Mouse (Mus musculus): ENCODE measurements at regions not wholly inside any gene's neighbourhood (a gene's known extent, or its start where the extent isn't known, plus 50 kb on each side); places are given as distances from the start of the nearest gene placed in this dataset.
A peak's percentile ranks its signal among the peaks of the same experiment; 100 is the strongest.

GRCm38 (mm10) chr4:22914886-22915285, 426.7 kb upstream of the Pou3f2 start:
- no peak overlapping the region for H3K4me3 ChIP-seq
- no peak overlapping the region for H3K27ac ChIP-seq
- no peak for ATAC-seq (replicated peaks; ENCODE audit: insufficient number of reproducible peaks, insufficient read depth, low FRiP score, low read depth)
- no peaks in the 10 kb centered on the region for H3K36me3 ChIP-seq
- H3K9me3 ChIP-seq (replicated peaks), result no peaks in the 10 kb centered on the region
- no peaks in the 10 kb centered on the region for H3K4me1 ChIP-seq (replicated peaks)
- H3K27me3 ChIP-seq, result no peaks in the 10 kb centered on the region
- H3K9ac ChIP-seq, result no peak overlapping the region
- WGBS, result 47% methylated on average over 5 of the region's 5 CpGs
- H3K4me2 ChIP-seq, result no peak overlapping the region

- ATAC-seq (replicated peaks; ENCODE audit: insufficient number of reproducible peaks, insufficient read depth, low FRiP score, low read depth), result no peak
- 87% methylated on average over 4 of the region's 4 CpGs for WGBS
- Histone ChIP-seq H3K36me3 (no peaks in the 10 kb centered on the region), H3K27ac (no peak overlapping the region), H3K9me3 (replicated peaks) (no peaks in the 10 kb centered on the region), H3K4me1 (replicated peaks) (no peaks in the 10 kb centered on the region), H3K4me2 (no peak overlapping the region), H3K9ac (no peak overlapping the region), H3K27me3 (no peaks in the 10 kb centered on the region), H3K4me3 (no peak overlapping the region)
Observed at GRCm38 (mm10) chr4:22892694-22893046, 404.5 kb upstream of the Pou3f2 start.

GRCm38 (mm10) chr4:22891974-22892693, 404.0 kb upstream of the Pou3f2 start:
- H3K36me3 ChIP-seq, result no peaks in the 10 kb centered on the region
- H3K4me3 ChIP-seq, result no peak overlapping the region
- no peak overlapping the region for H3K4me2 ChIP-seq
- ATAC-seq (replicated peaks; ENCODE audit: insufficient number of reproducible peaks, insufficient read depth, low FRiP score, low read depth), result no peak
- no peaks in the 10 kb centered on the region for H3K9me3 ChIP-seq (replicated peaks)
- WGBS, result 55% methylated on average over 3 of the region's 3 CpGs
- H3K27me3 ChIP-seq, result no peaks in the 10 kb centered on the region
- no peak overlapping the region for H3K9ac ChIP-seq
- no peaks in the 10 kb centered on the region for H3K4me1 ChIP-seq (replicated peaks)
- no peak overlapping the region for H3K27ac ChIP-seq

GRCm38 (mm10) chr4:22880692-22881091, 392.5 kb upstream of the Pou3f2 start:
- Histone ChIP-seq H3K27me3 (no peaks in the 10 kb centered on the region), H3K4me3 (no peak overlapping the region), H3K9me3 (replicated peaks) (no peaks in the 10 kb centered on the region), H3K4me2 (no peak overlapping the region), H3K27ac (no peak overlapping the region), H3K9ac (no peak overlapping the region), H3K4me1 (replicated peaks) (no peaks in the 10 kb centered on the region), H3K36me3 (no peaks in the 10 kb centered on the region)
- ATAC-seq (replicated peaks; ENCODE audit: insufficient number of reproducible peaks, insufficient read depth, low FRiP score, low read depth), result no peak
- 48% methylated on average over 7 of the region's 7 CpGs for WGBS

GRCm38 (mm10) chr4:22875392-22875791, 387.2 kb upstream of the Pou3f2 start:
- 71% methylated on average over 3 of the region's 3 CpGs for WGBS
- no peak for ATAC-seq (replicated peaks; ENCODE audit: insufficient number of reproducible peaks, insufficient read depth, low FRiP score, low read depth)
- H3K4me1 ChIP-seq (replicated peaks), result no peaks in the 10 kb centered on the region
- no peak overlapping the region for H3K9ac ChIP-seq
- no peak overlapping the region for H3K4me3 ChIP-seq
- no peaks in the 10 kb centered on the region for H3K27me3 ChIP-seq
- H3K9me3 ChIP-seq (replicated peaks), result no peaks in the 10 kb centered on the region
- no peak overlapping the region for H3K27ac ChIP-seq
- H3K36me3 ChIP-seq, result no peaks in the 10 kb centered on the region
- no peak overlapping the region for H3K4me2 ChIP-seq

GRCm38 (mm10) chr4:22836124-22836445, 347.9 kb upstream of the Pou3f2 start:
- Histone ChIP-seq H3K27me3 (no peaks in the 10 kb centered on the region), H3K27ac (no peak overlapping the region), H3K4me3 (no peak overlapping the region), H3K36me3 (no peaks in the 10 kb centered on the region), H3K4me2 (peak overlapping the region; percentile 30), H3K4me1 (replicated peaks) (0 out of 2 replicates have a peak, but pooled peaks cover 3% of the 10 kb centered on the region), H3K9ac (no peak overlapping the region), H3K9me3 (replicated peaks) (no peaks in the 10 kb centered on the region)
- ATAC-seq (replicated peaks; ENCODE audit: insufficient number of reproducible peaks, insufficient read depth, low FRiP score, low read depth), result no peak
- 62% methylated on average over 7 of the region's 7 CpGs for WGBS

GRCm38 (mm10) chr4:22835381-22836123, 347.4 kb upstream of the Pou3f2 start:
- Histone ChIP-seq H3K4me3 (no peak overlapping the region), H3K9ac (no peak overlapping the region), H3K9me3 (replicated peaks) (no peaks in the 10 kb centered on the region), H3K27me3 (no peaks in the 10 kb centered on the region), H3K36me3 (no peaks in the 10 kb centered on the region), H3K4me2 (peak overlapping the region; percentile 30), H3K4me1 (replicated peaks) (0 out of 2 replicates have a peak, but pooled peaks cover 3% of the 10 kb centered on the region), H3K27ac (no peak overlapping the region)
- WGBS, result 20% methylated on average over 9 of the region's 9 CpGs
- ATAC-seq (replicated peaks; ENCODE audit: insufficient number of reproducible peaks, insufficient read depth, low FRiP score, low read depth), result no peak

- ATAC-seq (replicated peaks; ENCODE audit: insufficient number of reproducible peaks, insufficient read depth, low FRiP score, low read depth), result no peak
Observed at GRCm38 (mm10) chr4:22833851-22834440, 345.8 kb upstream of the Pou3f2 start.

GRCm38 (mm10) chr4:22803665-22804064, 315.5 kb upstream of the Pou3f2 start:
- Histone ChIP-seq H3K27me3 (no peaks in the 10 kb centered on the region), H3K27ac (no peak overlapping the region), H3K4me2 (no peak overlapping the region), H3K4me3 (no peak overlapping the region), H3K4me1 (replicated peaks) (no peaks in the 10 kb centered on the region), H3K9me3 (replicated peaks) (no peaks in the 10 kb centered on the region), H3K9ac (no peak overlapping the region), H3K36me3 (no peaks in the 10 kb centered on the region)
- 36% methylated on average over 3 of the region's 3 CpGs for WGBS
- no peak for ATAC-seq (replicated peaks; ENCODE audit: insufficient number of reproducible peaks, insufficient read depth, low FRiP score, low read depth)

More at GRCm38 (mm10) chr4:22833851-22834440, 345.8 kb upstream of the Pou3f2 start:
- no peak overlapping the region for H3K9ac ChIP-seq
- H3K9me3 ChIP-seq (replicated peaks), result no peaks in the 10 kb centered on the region
- WGBS, result 58% methylated on average over 1 of the region's 1 CpGs
- no peak overlapping the region for H3K27ac ChIP-seq
- H3K4me2 ChIP-seq, result no peak overlapping the region
- no peak overlapping the region for H3K4me3 ChIP-seq
- H3K27me3 ChIP-seq, result no peaks in the 10 kb centered on the region
- no peaks in the 10 kb centered on the region for H3K36me3 ChIP-seq
- 0 out of 2 replicates have a peak, but pooled peaks cover 3% of the 10 kb centered on the region for H3K4me1 ChIP-seq (replicated peaks)

GRCm38 (mm10) chr4:22792826-22793225, 304.7 kb upstream of the Pou3f2 start:
- 60% methylated on average over 1 of the region's 1 CpGs for WGBS
- Histone ChIP-seq H3K27ac (no peak overlapping the region), H3K27me3 (no peaks in the 10 kb centered on the region), H3K4me3 (no peak overlapping the region), H3K36me3 (no peaks in the 10 kb centered on the region), H3K9ac (no peak overlapping the region), H3K4me1 (replicated peaks) (no peaks in the 10 kb centered on the region), H3K9me3 (replicated peaks) (no peaks in the 10 kb centered on the region), H3K4me2 (no peak overlapping the region)
- ATAC-seq (replicated peaks; ENCODE audit: insufficient number of reproducible peaks, insufficient read depth, low FRiP score, low read depth), result no peak

- no peak overlapping the region for H3K4me3 ChIP-seq
- no peak overlapping the region for H3K27ac ChIP-seq
- no peaks in the 10 kb centered on the region for H3K9me3 ChIP-seq (replicated peaks)
- no peak for ATAC-seq (replicated peaks; ENCODE audit: insufficient number of reproducible peaks, insufficient read depth, low FRiP score, low read depth)
- no peak overlapping the region for H3K9ac ChIP-seq
- no peaks in the 10 kb centered on the region for H3K27me3 ChIP-seq
- no peak overlapping the region for H3K4me2 ChIP-seq
- no peaks in the 10 kb centered on the region for H3K4me1 ChIP-seq (replicated peaks)
- no peaks in the 10 kb centered on the region for H3K36me3 ChIP-seq
- 62% methylated on average over 3 of the region's 3 CpGs for WGBS
Observed at GRCm38 (mm10) chr4:22787866-22788265, 299.7 kb upstream of the Pou3f2 start.

All from heart, embryonic 15.5 days (tissue).